Mouse (Mus musculus): ENCODE results near the gene Unc13a. TPM values are rescaled to one million over a fixed set of nuclear protein-coding genes. Genes with fewer than 3 reads are reported as not detected.

Gene Unc13a
- polyA plus RNA-seq (2014; fragmentation: Illumina TruSeq; extraction: RNeasy Lipid Tissue Mini Kit (QIAGEN cat#74804); ENCODE audit: low read depth, low replicate concordance), result 0.70 TPM

DNA sequence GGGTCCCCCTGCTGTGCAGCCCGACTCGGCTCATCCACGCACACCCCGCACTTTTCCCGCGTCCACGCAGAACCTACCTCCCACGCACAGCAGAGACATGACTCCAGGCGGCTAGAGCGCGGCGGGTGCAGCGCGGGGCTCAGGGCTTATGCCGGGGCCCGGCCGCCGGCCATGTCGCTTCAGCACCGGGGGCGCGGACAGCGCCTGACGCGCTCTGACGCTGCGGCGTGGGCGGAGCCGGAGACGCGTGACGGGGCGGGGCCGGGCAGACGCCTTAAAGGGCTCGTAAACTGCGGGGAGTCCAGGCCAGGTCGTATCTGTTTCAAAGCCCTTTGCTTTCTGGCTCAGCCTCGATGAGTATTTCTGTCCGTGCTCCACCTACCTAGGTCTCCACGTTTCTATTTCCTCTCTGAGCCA is at the start of gene Unc13a:
Unc13a (minus strand) TSS at position 209 of the 417 bp plus-strand sequence.

DNA sequence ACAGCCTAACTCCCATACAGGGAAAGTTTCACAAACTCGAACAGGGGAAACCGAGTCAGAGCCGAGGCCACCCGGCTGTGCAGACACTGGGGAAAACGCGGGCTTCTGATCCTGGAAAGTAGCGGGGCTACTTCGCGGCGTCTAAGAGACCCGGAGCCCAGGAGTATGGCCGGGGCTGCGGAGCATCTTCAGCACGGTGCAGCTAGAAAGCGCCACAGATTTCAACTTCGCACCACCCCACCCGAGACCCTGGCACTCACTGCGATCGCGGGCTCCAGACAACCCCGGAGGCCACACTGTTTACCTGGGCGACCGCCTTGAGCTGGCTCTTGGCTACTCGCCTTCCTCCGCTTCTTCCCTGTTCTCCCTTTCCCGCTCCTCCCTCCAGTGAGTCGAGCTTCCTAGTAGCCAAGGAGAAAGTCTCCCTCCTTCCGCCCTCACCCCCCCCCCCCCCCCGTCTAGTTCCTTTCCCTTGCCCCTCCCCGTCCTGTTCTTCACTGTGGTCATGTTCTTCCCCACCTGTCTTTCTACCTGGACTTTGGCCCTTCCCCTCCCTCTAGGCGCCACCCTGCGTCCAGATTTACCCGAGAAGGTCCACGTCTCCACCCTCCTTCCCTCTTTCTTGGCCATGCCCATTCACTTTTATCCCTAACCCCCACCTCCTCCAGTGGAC is 30.0 kb upstream of the Unc13a start, which contains the start of gene B3gnt3:
B3gnt3 (minus strand) TSS at position 376 of the 673 bp plus-strand sequence.

DNA sequence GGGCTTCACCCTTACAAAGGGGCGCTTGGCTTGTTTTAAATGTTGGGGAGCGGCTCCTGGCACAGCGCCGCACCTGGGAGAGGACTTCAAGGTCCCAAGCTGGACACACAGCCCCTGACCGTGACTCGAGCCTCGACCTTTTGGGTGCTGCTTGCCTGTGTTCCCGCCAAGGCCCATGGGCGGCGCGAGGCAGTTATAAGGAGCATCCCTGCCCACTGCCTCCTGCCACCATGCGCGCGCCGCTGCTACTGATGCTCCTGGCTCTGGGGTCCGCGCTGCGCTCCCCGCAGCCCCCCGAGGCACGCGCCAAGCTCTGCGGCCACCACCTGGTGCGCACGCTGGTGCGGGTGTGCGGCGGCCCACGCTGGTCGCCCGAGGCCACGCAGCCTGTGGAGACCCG is 17.5 kb upstream of the Unc13a start, which contains the start of gene Insl3:
Insl3 (plus strand) TSS at position 187 of the 400 bp plus-strand sequence.

GRCm38 (mm10) chr8:71676020-71676741 is 4.6 kb upstream of the Unc13a start, which contains the start of gene Jak3:
TSS of gene Jak3 (plus strand) at chr8:71676296.

DNA sequence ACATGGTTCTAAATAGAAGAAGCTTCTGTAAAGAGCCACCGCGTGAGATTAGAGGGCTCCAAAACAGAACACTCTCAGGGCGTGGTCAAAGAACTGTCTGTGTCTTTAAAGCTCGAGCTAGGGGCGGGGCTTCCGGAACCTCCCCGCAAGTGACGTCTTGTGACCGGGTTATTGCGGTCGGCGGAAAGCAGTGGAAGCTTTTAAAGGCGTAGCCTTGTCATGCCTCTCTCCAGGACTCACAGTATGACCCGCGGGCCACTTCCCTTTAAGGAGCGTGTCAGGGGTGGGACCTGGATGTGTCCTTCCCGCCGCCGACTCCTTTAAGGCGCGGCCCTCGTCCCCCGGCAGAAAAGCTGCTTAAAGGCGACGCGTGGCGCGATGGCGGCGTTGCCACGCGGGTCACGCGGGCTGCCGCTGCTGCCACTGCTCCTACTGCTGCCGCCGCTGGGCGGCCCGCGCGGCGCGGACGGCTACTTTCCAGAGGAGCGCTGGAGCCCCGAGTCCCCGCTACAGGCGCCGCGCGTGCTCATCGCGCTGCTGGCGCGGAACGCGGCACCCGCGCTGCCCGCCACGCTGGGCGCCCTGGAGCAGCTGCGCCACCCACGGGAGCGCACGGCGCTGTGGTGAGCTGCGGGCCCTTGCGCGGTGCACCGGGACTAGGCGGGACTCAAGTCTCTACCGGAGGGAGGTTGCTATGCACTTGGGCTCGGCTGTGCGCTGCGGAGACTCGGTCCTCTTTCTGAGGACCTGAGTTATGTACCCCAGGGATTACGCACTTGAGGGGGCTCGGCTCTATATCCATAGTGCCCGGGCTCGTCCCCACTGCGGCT is 60.5 kb downstream of the Unc13a start, which contains the start of gene Colgalt1:
Colgalt1 (plus strand) TSS at position 177 of the 830 bp plus-strand sequence.

GRCm38 (mm10) chr8:71597451-71597850 is 74.1 kb downstream of the Unc13a start, which contains the start of gene Fam129c:
TSS of gene Fam129c (plus strand) at chr8:71597648.

GRCm38 (mm10) chr8:71591471-71592373 is 79.8 kb downstream of the Unc13a start, which contains the start of gene Pgls:
TSS of gene Pgls (plus strand) at chr8:71592176.

Other genes starting within 250 kb of the Unc13a start
- 1.1 TPM for gene Abhd8, start 208.1 kb downstream of the Unc13a start, polyA plus RNA-seq (2014; fragmentation: Illumina TruSeq; extraction: RNeasy Lipid Tissue Mini Kit (QIAGEN cat#74804); ENCODE audit: low read depth, low replicate concordance)
- 10.8 TPM for gene Mrpl34, start 206.8 kb downstream of the Unc13a start, polyA plus RNA-seq (2014; fragmentation: Illumina TruSeq; extraction: RNeasy Lipid Tissue Mini Kit (QIAGEN cat#74804); ENCODE audit: low read depth, low replicate concordance)
- gene Dda1, start 202.6 kb downstream of the Unc13a start, polyA plus RNA-seq (2014; fragmentation: Illumina TruSeq; extraction: RNeasy Lipid Tissue Mini Kit (QIAGEN cat#74804); ENCODE audit: low read depth, low replicate concordance), result 3.4 TPM
- gene Ano8, start 185.8 kb downstream of the Unc13a start, polyA plus RNA-seq (2014; fragmentation: Illumina TruSeq; extraction: RNeasy Lipid Tissue Mini Kit (QIAGEN cat#74804); ENCODE audit: low read depth, low replicate concordance), result 1.0 TPM
- 1.6 TPM for gene Gtpbp3, start 183.7 kb downstream of the Unc13a start, polyA plus RNA-seq (2014; fragmentation: Illumina TruSeq; extraction: RNeasy Lipid Tissue Mini Kit (QIAGEN cat#74804); ENCODE audit: low read depth, low replicate concordance)
- 4.8 TPM for gene Plvap, start 160.0 kb downstream of the Unc13a start, polyA plus RNA-seq (2014; fragmentation: Illumina TruSeq; extraction: RNeasy Lipid Tissue Mini Kit (QIAGEN cat#74804); ENCODE audit: low read depth, low replicate concordance)
- gene Ccdc194, start 146.0 kb downstream of the Unc13a start, polyA plus RNA-seq (2014; fragmentation: Illumina TruSeq; extraction: RNeasy Lipid Tissue Mini Kit (QIAGEN cat#74804); ENCODE audit: low read depth, low replicate concordance), result not detected
- 6.9 TPM for gene Bst2, start 134.3 kb downstream of the Unc13a start, polyA plus RNA-seq (2014; fragmentation: Illumina TruSeq; extraction: RNeasy Lipid Tissue Mini Kit (QIAGEN cat#74804); ENCODE audit: low read depth, low replicate concordance)
- 0.70 TPM for gene Mvb12a, start 128.8 kb downstream of the Unc13a start, polyA plus RNA-seq (2014; fragmentation: Illumina TruSeq; extraction: RNeasy Lipid Tissue Mini Kit (QIAGEN cat#74804); ENCODE audit: low read depth, low replicate concordance)
- 3.8 TPM for gene Tmem221, start 112.9 kb downstream of the Unc13a start, polyA plus RNA-seq (2014; fragmentation: Illumina TruSeq; extraction: RNeasy Lipid Tissue Mini Kit (QIAGEN cat#74804); ENCODE audit: low read depth, low replicate concordance)
- 0.35 TPM for gene Nxnl1, start 105.2 kb downstream of the Unc13a start, polyA plus RNA-seq (2014; fragmentation: Illumina TruSeq; extraction: RNeasy Lipid Tissue Mini Kit (QIAGEN cat#74804); ENCODE audit: low read depth, low replicate concordance)
- 14.2 TPM for gene Slc27a1, start 102.9 kb downstream of the Unc13a start, polyA plus RNA-seq (2014; fragmentation: Illumina TruSeq; extraction: RNeasy Lipid Tissue Mini Kit (QIAGEN cat#74804); ENCODE audit: low read depth, low replicate concordance)
- 0.82 TPM for gene Pgls, start 79.6 kb downstream of the Unc13a start, polyA plus RNA-seq (2014; fragmentation: Illumina TruSeq; extraction: RNeasy Lipid Tissue Mini Kit (QIAGEN cat#74804); ENCODE audit: low read depth, low replicate concordance)
- not detected for gene Fam129c, start 74.1 kb downstream of the Unc13a start, polyA plus RNA-seq (2014; fragmentation: Illumina TruSeq; extraction: RNeasy Lipid Tissue Mini Kit (QIAGEN cat#74804); ENCODE audit: low read depth, low replicate concordance)
- gene Colgalt1, start 60.8 kb downstream of the Unc13a start, polyA plus RNA-seq (2014; fragmentation: Illumina TruSeq; extraction: RNeasy Lipid Tissue Mini Kit (QIAGEN cat#74804); ENCODE audit: low read depth, low replicate concordance), result 54.8 TPM
- gene Jak3, start 4.5 kb upstream of the Unc13a start, polyA plus RNA-seq (2014; fragmentation: Illumina TruSeq; extraction: RNeasy Lipid Tissue Mini Kit (QIAGEN cat#74804); ENCODE audit: low read depth, low replicate concordance), result not detected
- gene Insl3, start 17.5 kb upstream of the Unc13a start, polyA plus RNA-seq (2014; fragmentation: Illumina TruSeq; extraction: RNeasy Lipid Tissue Mini Kit (QIAGEN cat#74804); ENCODE audit: low read depth, low replicate concordance), result not detected
- 9.2 TPM for gene B3gnt3, start 30.0 kb upstream of the Unc13a start, polyA plus RNA-seq (2014; fragmentation: Illumina TruSeq; extraction: RNeasy Lipid Tissue Mini Kit (QIAGEN cat#74804); ENCODE audit: low read depth, low replicate concordance)
- gene Fcho1, start 54.0 kb upstream of the Unc13a start, polyA plus RNA-seq (2014; fragmentation: Illumina TruSeq; extraction: RNeasy Lipid Tissue Mini Kit (QIAGEN cat#74804); ENCODE audit: low read depth, low replicate concordance), result not detected
- gene Zfp709, start 210.3 kb upstream of the Unc13a start, polyA plus RNA-seq (2014; fragmentation: Illumina TruSeq; extraction: RNeasy Lipid Tissue Mini Kit (QIAGEN cat#74804); ENCODE audit: low read depth, low replicate concordance), result 19.0 TPM
- gene Zfp882, start 236.9 kb upstream of the Unc13a start, polyA plus RNA-seq (2014; fragmentation: Illumina TruSeq; extraction: RNeasy Lipid Tissue Mini Kit (QIAGEN cat#74804); ENCODE audit: low read depth, low replicate concordance), result 14.7 TPM
- gene Zfp617, start 236.9 kb upstream of the Unc13a start, polyA plus RNA-seq (2014; fragmentation: Illumina TruSeq; extraction: RNeasy Lipid Tissue Mini Kit (QIAGEN cat#74804); ENCODE audit: low read depth, low replicate concordance), result 130 TPM

All from adrenal gland, adult 10 weeks (tissue).